Mouse (Mus musculus) forebrain, embryonic 15.5 days (tissue): ENCODE data around the gene Ncoa3. TPM values are rescaled to one million over a fixed set of nuclear protein-coding genes. Genes with fewer than 3 reads are reported as not detected.

Experiments
- ATAC-seq: fragments of 200-750 bp; cut with Nextera tagmentation; replicated peaks from 2 replicates; pipeline ENCODE4 v1.8.0; 2017; ENCODE audit warnings: mild to moderate bottlenecking, moderate TSS enrichment, moderate library complexity
- H3K27ac ChIP-seq: fragments of 300-500 bp; sonication (generic); replicated peaks from 2 replicates; pipeline ENCODE4 v1.5.1; 2015; ENCODE audit warnings: mild to moderate bottlenecking, inconsistent platforms
- H3K27me3 ChIP-seq: fragments of 300-500 bp; sonication (generic); 2 replicates; pipeline ENCODE4 v1.6.1; 2015; ENCODE audit warnings: inconsistent platforms
- H3K36me3 ChIP-seq: fragments of 300-500 bp; sonication (generic); 2 replicates; pipeline ENCODE4 v1.6.1; 2015; ENCODE audit warnings: mild to moderate bottlenecking, inconsistent platforms
- H3K4me1 ChIP-seq: fragments of 300-500 bp; sonication (generic); 2 replicates; pipeline ENCODE4 v1.6.1; 2015; ENCODE audit warnings: inconsistent platforms
- H3K4me2 ChIP-seq: fragments of 300-500 bp; sonication (generic); replicated peaks from 2 replicates; pipeline ENCODE4 v1.6.1; 2015; ENCODE audit warnings: mild to moderate bottlenecking, inconsistent platforms
- H3K4me3 ChIP-seq: fragments of 300-500 bp; sonication (generic); 2 replicates; pipeline ENCODE4 v1.5.1; 2015; ENCODE audit warnings: mild to moderate bottlenecking, inconsistent platforms
- H3K9ac ChIP-seq: fragments of 300-500 bp; sonication (generic); replicated peaks from 2 replicates; pipeline ENCODE4 v1.6.1; 2015; ENCODE audit warnings: mild to moderate bottlenecking, inconsistent platforms
- H3K9me3 ChIP-seq: fragments of 300-500 bp; sonication (generic); 2 replicates; pipeline ENCODE4 v1.6.1; 2016; ENCODE audit warnings: inconsistent platforms
- WGBS: fragments of 180-500 bp; shearing (Covaris S2); methylation state at CpG from one replicate; pipeline ENCODE4 v1.1.7; 2015; ENCODE audit warnings: mixed read lengths; 5-methylcytosine and 5-hydroxymethylcytosine counted together
- polyA plus RNA-seq: library from polyadenylated mRNA; unstranded; fragments of >200 nt; fragmentation: Nextera tagmentation; extraction: Ambion mirVana; gene quantifications from 2 replicates; pipeline ENCODE4 v1.2.1, GENCODE M21; 2015

Gene Ncoa3
- polyA plus RNA-seq, 1 experiment from 2014 or later: 9.7 TPM

DNA sequence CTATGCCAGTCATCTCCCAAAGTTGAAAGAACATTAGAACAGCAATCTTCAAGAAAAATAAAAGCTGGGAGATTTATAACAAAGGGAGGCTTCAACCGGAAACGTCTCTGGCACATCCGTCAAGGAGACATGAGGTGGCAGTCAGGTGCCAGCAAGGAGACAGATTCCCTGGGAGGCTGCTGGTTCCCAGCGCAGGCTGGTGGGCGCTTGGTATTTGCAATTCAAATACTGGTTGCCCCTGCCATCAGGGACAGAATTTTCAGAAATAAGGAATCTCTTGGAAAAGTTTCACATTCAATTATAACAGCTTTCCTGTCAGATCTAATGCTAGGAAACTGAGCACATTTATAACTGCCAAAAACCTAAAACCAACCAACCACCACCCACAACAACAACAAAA, 115.5 kb downstream of the Ncoa3 start:
- 48% methylated on average over 5 of the region's 5 CpGs for WGBS
- ATAC-seq: peak; percentile 56; the same call in 1 of the 2 replicates
- H3K27ac ChIP-seq: peak overlapping the region; percentile 44
- H3K4me1 ChIP-seq: peaks cover 27% of the 10 kb centered on the region
- H3K27me3 ChIP-seq: no peaks in the 10 kb centered on the region
- no peak overlapping the region for H3K9ac ChIP-seq
- H3K36me3 ChIP-seq: no peaks in the 10 kb centered on the region
- H3K9me3 ChIP-seq: no peaks in the 10 kb centered on the region
- no peak overlapping the region for H3K4me2 ChIP-seq
- H3K4me3 ChIP-seq: no peak overlapping the region

DNA sequence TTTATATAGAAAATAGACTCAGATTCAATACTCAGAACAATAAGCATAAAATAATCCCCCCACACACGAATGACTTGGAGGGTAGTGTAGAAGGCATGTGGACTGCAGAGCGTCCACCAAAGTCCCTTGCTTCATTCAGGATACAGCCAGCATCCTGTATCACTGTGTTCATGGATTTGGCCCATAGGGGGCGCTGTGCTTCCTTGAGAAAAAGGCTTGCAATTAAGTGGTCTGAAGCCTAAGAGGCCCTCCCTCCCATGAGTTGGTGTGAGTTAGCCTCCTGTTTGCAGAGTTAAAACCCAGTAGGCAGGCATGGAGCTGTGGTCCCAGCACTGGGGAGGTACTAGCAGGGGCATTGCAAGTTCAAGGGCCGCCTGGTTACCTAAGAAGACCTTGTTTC, 115.9 kb downstream of the Ncoa3 start:
- Histone ChIP-seq H3K9me3 (no peaks in the 10 kb centered on the region), H3K27ac (peak overlapping the region; percentile 44), H3K27me3 (no peaks in the 10 kb centered on the region), H3K4me1 (peaks cover 27% of the 10 kb centered on the region), H3K36me3 (no peaks in the 10 kb centered on the region), H3K9ac (no peak overlapping the region), H3K4me2 (no peak overlapping the region), H3K4me3 (no peak overlapping the region)
- WGBS: 24% methylated on average over 4 of the region's 4 CpGs
- ATAC-seq: 0 out of 2 replicates have a peak, but pooled peaks have one; percentile 45

DNA sequence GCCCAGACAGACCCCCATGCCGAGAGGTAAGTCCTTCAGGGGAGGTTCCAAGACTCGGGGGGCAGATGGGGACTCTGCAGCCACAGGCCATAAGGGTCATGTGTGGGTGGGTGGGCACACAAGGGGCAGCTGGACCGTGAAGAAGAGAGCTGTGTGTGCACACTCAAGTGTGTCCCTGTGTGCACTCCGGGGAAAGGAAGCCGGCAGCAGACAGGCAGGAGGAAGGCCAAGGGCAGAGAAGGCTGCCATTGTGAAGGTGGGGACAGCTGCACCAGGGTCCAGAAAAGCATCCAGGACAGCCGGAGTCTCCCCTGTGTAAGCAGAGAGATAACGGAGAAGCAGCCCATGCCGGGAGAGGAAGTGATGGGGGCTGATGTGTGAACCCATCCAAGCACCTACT, 118.3 kb downstream of the Ncoa3 start:
- Histone ChIP-seq H3K4me3 (no peak overlapping the region), H3K9me3 (no peaks in the 10 kb centered on the region), H3K9ac (no peak overlapping the region), H3K27ac (no peak overlapping the region), H3K4me2 (no peak overlapping the region), H3K36me3 (no peaks in the 10 kb centered on the region), H3K4me1 (peaks cover 27% of the 10 kb centered on the region), H3K27me3 (no peaks in the 10 kb centered on the region)
- 89% methylated on average over 8 of the region's 8 CpGs for WGBS
- ATAC-seq: no peak

DNA sequence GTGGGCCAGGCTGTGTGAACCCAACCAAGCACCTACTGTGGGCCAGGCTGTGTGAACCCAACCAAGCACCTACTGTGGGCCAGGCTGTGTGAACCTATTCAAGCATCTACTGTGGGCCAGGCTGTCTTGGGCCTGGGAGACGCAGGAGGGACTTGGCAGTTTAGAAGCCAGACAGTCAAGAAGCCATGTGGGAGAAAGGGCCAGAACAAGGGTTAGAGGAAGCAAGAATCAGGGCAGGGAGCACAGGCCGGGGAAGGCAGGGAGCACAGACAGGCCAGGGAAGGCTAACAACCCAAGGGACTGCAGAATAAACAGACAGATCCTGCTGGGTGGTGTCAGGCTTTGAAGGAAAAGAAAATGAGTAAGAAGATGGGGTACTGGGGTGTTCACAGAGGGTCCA, 118.8 kb downstream of the Ncoa3 start:
- Histone ChIP-seq H3K4me1 (peaks cover 23% of the 10 kb centered on the region), H3K27me3 (no peaks in the 10 kb centered on the region), H3K4me3 (no peak overlapping the region), H3K9me3 (no peaks in the 10 kb centered on the region), H3K9ac (no peak overlapping the region), H3K27ac (no peak overlapping the region), H3K4me2 (no peak overlapping the region), H3K36me3 (no peaks in the 10 kb centered on the region)
- 96% methylated on average over 2 of the region's 2 CpGs for WGBS
- no peak for ATAC-seq

DNA sequence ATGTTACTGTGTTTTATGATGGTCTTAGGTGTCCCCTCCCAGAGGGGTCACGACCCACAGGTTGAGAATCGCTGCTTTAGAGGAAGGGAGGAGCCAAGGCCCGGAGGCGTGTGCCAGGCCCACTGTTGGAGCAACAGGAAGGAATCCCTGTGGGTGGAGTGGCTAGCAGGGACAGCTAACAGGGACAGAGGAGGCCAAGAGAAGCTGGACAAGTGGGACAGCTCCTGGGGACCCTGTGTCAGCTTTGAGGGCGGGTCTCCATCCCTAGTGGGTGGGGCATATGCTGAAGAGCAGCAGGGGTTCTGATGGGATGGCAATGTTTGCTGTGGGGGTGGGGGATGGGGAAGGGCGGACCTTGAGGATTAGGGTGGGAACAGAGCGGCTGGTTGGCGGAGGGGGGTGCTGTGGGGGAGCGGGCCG, 119.4 kb downstream of the Ncoa3 start:
- Histone ChIP-seq H3K4me2 (no peak overlapping the region), H3K9ac (no peak overlapping the region), H3K4me1 (peaks cover 17% of the 10 kb centered on the region), H3K27ac (no peak overlapping the region), H3K27me3 (no peaks in the 10 kb centered on the region), H3K36me3 (no peaks in the 10 kb centered on the region), H3K9me3 (no peaks in the 10 kb centered on the region), H3K4me3 (no peak overlapping the region)
- 46% methylated on average over 10 of the region's 10 CpGs for WGBS
- no peak for ATAC-seq

DNA sequence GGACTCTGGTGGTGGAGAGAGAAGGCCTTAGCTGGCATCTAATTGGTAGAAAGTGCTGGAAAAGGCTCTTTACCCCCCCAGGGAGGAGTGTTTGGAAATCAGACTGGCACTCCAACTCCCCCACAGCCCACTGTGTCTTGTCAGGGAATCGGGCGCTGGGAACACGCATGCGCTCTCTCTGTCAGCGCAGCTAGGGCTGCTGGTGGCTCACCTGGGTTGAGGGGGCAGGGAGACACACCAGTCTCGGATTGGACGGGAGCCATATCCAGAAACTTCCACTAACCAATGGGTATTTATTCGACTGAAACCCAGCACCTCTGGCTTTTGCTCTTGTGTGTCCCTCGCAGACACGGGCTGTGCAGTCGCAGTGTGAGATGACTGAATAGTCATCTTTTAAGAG, 120.5 kb downstream of the Ncoa3 start:
- Histone ChIP-seq H3K4me3 (no peak overlapping the region), H3K27me3 (no peaks in the 10 kb centered on the region), H3K9ac (no peak overlapping the region), H3K4me2 (no peak overlapping the region), H3K4me1 (peaks cover 7% of the 10 kb centered on the region), H3K9me3 (no peaks in the 10 kb centered on the region), H3K36me3 (no peaks in the 10 kb centered on the region), H3K27ac (no peak overlapping the region)
- no peak for ATAC-seq
- WGBS: 87% methylated on average over 11 of the region's 11 CpGs

DNA sequence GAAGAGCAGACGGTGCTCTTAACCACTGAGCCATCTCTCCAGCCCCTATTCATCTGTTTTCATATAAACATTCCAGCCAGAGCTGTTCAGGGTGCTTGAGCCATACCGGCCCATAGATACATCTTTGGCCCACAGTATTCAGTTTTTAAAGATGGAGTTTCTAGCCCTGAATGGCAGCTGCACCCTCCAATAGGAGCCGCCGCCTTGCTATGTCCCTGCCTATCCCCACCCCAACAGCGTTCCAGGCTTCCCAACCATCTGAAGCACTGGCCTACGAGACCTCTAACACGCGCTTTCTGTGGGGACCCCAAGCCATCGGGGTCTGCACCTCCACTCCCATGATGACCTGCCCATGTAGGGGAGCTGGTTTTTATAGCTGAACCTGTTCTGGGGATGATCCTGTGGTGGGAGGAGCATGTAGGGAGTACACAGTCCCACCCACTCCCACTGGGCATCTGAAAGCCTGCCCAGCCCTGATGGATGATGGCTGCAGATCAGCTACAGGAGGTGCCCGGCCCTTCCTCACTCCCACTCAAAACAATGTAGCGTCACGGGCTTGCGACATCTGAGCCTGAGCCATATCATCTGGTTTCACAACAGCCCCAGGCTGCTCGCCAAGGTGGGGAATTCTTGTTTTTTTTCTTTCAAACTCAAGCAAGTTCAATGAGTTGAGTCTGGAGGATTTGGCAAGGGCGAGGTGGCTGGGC, 123.3 kb downstream of the Ncoa3 start:
- H3K27me3 ChIP-seq: no peaks in the 10 kb centered on the region
- H3K27ac ChIP-seq: no peak overlapping the region
- H3K4me1 ChIP-seq: no peaks in the 10 kb centered on the region
- 90% methylated on average over 15 of the region's 15 CpGs for WGBS
- H3K9me3 ChIP-seq: no peaks in the 10 kb centered on the region
- H3K36me3 ChIP-seq: no peaks in the 10 kb centered on the region
- H3K4me2 ChIP-seq: no peak overlapping the region
- no peak overlapping the region for H3K4me3 ChIP-seq
- ATAC-seq: no peak
- H3K9ac ChIP-seq: no peak overlapping the region

DNA sequence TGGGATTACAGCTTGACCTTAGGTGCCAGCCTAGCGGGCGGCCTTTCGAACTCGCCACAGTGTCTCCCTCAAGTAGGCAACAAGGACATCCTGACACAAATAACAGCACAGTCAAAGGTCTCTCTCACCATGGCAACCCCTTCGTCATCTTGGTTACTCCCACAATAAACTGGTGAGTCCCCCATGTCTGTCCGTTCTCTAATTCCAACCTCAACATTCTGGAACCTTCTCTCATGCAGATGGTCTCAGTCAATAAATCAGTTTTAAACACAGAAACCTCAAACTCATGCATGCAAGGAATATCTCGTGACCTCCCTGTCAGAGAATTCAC, 123.8 kb downstream of the Ncoa3 start:
- Histone ChIP-seq H3K9me3 (no peaks in the 10 kb centered on the region), H3K4me1 (no peaks in the 10 kb centered on the region), H3K27me3 (no peaks in the 10 kb centered on the region), H3K9ac (no peak overlapping the region), H3K36me3 (no peaks in the 10 kb centered on the region), H3K4me2 (no peak overlapping the region), H3K4me3 (no peak overlapping the region), H3K27ac (no peak overlapping the region)
- no peak for ATAC-seq
- 93% methylated on average over 7 of the region's 7 CpGs for WGBS

DNA sequence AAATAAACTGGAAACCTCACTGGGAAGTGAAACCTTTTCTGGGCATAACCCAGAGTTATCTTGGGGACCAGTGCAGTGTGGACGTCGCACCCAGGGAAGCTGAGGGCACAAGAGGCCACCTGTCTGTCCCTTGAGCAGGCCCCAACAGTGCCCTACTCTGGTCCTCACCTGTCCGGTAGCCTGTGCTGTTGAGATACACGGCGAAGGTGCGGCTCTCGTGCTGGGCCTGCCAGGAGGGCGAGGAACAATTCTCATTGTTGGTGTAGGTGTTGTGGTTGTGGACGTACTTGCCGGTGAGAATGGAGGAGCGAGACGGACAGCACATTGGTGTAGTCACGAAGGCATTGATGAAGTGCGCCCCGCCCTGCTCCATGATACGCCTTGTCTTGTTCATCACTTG, 124.3 kb downstream of the Ncoa3 start:
- ATAC-seq: no peak
- WGBS: 95% methylated on average over 16 of the region's 16 CpGs
- no peak overlapping the region for H3K27ac ChIP-seq
- no peaks in the 10 kb centered on the region for H3K4me1 ChIP-seq
- no peaks in the 10 kb centered on the region for H3K9me3 ChIP-seq
- no peak overlapping the region for H3K4me2 ChIP-seq
- H3K4me3 ChIP-seq: no peak overlapping the region
- H3K36me3 ChIP-seq: no peaks in the 10 kb centered on the region
- no peak overlapping the region for H3K9ac ChIP-seq
- H3K27me3 ChIP-seq: no peaks in the 10 kb centered on the region

DNA sequence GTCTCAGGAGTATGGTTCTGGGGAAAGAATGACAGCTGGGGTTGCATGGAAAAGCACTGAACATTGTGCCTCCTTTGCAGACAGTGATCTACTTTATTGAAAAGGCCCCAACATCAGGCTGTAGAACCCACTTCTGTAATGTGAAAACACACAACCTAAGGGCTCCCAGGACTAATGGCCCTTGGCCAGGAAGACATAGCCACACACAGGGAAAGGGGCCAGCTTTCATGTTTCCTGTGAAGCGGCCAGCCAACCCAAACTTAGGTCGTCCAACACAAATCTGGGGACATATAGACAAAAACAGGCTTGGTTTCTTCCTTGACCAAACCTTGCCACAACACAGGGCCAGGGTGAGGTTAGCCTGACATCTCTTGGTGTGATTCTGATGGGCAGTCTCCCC, 127.6 kb downstream of the Ncoa3 start:
- Histone ChIP-seq H3K9ac (no peak overlapping the region), H3K4me1 (no peaks in the 10 kb centered on the region), H3K27me3 (no peaks in the 10 kb centered on the region), H3K4me3 (no peak overlapping the region), H3K27ac (no peak overlapping the region), H3K9me3 (no peaks in the 10 kb centered on the region), H3K4me2 (no peak overlapping the region), H3K36me3 (no peaks in the 10 kb centered on the region)
- no peak for ATAC-seq
- 80% methylated on average over 2 of the region's 2 CpGs for WGBS

DNA sequence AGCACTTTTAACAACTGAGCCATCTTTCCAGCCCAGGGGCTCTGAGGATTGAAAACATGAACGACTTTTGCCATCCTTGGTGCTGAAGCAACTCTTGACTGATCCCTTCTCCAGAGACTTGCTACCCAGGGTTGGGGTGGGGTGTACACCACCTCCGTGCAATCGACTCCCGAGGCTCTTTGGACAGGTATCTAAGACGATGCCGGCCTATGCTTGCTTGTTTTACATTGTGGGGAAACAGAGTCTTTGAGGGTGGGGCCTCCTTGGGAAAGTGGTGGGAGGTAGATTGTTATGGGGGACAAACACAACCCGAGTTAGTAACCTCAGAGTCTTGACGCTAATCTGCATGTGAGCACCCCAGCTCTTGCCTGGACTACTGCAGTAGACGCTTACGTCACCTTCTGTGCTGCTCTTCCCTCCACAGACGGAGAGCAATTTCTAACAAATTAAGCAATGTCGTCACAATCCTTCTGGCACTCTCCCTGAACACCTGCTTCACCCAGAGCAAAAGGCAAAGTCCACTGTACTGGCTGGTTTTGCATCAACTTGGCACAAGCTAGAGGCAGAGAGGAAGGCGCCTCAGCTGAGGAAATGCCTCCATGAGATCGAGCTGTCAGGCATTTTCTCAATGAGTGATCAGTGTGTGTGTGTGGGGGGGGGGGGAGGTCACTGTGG, 129.4 kb downstream of the Ncoa3 start:
- H3K9me3 ChIP-seq: no peaks in the 10 kb centered on the region
- H3K4me3 ChIP-seq: no peak overlapping the region
- H3K36me3 ChIP-seq: no peaks in the 10 kb centered on the region
- WGBS: 78% methylated on average over 14 of the region's 14 CpGs
- no peak overlapping the region for H3K4me2 ChIP-seq
- H3K9ac ChIP-seq: no peak overlapping the region
- H3K27ac ChIP-seq: no peak overlapping the region
- H3K27me3 ChIP-seq: no peaks in the 10 kb centered on the region
- ATAC-seq: no peak
- no peaks in the 10 kb centered on the region for H3K4me1 ChIP-seq

DNA sequence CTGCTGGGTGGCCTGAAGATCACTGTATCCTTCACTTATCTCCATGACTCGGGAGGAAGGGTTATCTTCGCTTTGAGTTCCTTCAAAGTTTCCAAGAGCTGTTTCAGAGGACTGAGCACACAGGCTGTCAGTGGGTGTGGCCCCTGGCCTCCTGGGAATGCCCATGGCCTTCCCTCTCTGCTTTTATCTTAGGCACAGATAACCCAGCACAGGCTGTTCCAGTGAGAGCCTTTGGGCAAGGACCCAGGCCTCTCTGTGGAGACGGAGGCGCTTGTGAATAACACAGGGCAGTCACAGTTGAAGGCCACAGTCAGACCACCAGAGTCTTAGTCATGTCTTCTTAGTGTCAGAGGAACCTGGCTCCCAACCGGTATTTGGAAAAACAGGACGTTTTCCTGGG, 130.3 kb downstream of the Ncoa3 start:
- Histone ChIP-seq H3K27me3 (no peaks in the 10 kb centered on the region), H3K4me2 (no peak overlapping the region), H3K27ac (no peak overlapping the region), H3K4me3 (no peak overlapping the region), H3K9me3 (no peaks in the 10 kb centered on the region), H3K36me3 (no peaks in the 10 kb centered on the region), H3K9ac (no peak overlapping the region), H3K4me1 (no peaks in the 10 kb centered on the region)
- WGBS: 93% methylated on average over 6 of the region's 6 CpGs
- ATAC-seq: no peak
